Mouse (Mus musculus): ENCODE results near the gene Hspg2.
"Not testable (repeated sequence)": the region's sequence is repeated elsewhere in the genome, so short reads cannot be mapped to it uniquely, and the experiment has no call there.

The Hspg2 gene

DNA sequence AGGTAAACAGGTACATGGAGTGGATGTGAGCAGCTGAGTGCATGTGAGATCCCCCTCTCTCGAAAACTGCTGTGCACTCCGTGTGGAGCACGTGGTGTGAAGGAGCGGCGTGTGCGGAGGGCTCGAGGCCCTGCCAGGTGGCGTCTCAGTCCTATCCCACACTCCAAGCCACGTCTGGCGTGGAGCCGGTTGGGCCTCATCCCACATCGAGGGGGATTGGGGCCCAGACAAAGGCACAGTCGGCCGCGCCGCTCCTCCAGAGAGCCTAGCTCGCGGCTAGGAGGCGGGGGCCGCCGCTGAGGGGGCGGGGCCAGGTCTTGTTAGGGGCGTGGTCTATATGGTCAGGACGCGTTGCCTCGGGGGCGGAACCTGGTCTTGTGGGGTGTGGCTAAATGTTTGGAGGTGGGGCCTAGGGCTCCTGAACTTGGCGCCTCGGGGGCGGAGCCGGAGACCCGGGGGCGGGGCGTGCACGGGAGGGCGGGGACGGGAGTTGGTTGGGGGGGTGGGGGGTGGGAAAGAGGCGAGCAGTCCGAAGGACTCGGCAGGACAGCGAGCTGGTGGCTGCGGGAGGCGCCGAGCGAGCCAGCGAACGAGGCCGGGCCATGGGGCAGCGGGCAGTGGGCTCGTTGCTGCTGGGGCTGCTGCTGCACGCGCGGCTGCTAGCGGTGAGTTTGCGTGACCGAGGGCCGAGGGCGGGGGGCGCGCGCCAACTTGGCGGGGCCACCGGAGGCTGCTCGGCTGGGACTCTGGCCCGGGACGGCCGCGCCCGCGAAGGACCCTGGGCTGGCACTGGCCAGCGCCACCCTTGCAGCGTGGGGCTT lies at the start of gene Hspg2:
Gene Hspg2, plus strand, starts transcription at position 510 of the 821 bp plus-strand sequence.
- peak; percentile 91 for DNase-seq (ENCODE audit: extremely low read depth, insufficient read length, low spot score)

DNA sequence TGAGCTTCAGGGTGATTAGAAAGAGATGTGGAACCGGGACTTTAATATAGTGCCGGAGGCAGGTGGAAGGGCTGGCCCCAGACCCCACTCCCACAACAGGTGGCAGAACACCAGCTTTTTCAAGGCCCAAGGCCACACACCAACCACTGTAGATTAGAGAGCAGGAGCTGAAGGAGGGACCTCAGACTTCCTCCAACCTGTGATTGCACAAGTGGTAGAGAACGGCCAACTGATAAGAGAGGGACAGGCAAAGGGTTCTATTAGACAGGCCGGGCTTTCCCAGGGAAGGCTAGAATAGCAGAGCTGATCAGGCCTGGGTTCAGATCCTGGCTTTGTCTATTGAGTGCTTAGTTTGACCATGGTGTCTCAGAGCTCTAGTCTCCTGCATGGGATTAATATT lies 38.1 kb upstream of the Hspg2 start, which contains the start of gene Cela3b:
Gene Cela3b, minus strand, starts transcription at position 39 of the 400 bp plus-strand sequence.
- no peak for DNase-seq (ENCODE audit: extremely low read depth, insufficient read length, low spot score)

DNA sequence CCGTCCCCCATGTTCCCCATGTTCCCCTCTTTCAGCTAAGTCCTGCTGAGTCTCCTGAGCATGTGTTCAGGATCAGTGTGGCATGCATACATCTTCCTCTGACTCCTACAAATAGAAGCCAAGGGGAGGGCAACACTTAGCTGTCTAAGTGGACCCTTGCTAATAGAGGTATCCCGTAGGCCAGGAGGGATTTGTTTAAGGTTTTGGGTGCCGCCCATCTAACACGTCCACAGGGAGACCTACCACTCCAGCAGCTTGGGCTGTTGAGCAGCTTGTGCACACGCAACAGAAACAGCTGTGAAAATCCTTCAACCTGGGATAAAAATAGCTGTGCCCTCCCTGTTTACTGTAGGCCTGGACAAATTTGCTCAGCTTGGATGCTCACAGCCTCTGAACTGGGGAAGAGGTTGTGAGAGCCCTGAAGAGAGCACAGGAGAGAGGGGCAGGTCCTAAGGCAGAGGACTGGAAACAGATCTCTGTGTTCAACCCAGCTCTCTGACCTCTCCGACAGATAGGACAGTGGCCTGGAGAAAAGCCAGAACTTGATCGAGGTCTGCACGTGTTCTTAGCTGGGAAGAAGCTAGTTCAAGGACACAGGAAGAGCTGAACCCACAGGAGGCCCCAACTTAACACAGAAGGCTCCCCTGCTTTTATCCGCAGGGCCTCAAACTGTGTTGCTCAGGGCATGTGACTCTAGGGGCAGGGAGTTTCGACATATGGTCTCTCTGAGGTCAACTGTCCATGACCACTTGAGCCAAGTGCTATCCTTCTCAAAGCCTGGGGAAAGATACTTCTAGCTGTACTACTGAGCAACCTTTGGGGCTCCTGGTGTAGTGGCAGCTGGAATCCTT lies 35.6 kb upstream of the Hspg2 start:
- not testable (repeated sequence) for DNase-seq (ENCODE audit: extremely low read depth, insufficient read length, low spot score)

DNA sequence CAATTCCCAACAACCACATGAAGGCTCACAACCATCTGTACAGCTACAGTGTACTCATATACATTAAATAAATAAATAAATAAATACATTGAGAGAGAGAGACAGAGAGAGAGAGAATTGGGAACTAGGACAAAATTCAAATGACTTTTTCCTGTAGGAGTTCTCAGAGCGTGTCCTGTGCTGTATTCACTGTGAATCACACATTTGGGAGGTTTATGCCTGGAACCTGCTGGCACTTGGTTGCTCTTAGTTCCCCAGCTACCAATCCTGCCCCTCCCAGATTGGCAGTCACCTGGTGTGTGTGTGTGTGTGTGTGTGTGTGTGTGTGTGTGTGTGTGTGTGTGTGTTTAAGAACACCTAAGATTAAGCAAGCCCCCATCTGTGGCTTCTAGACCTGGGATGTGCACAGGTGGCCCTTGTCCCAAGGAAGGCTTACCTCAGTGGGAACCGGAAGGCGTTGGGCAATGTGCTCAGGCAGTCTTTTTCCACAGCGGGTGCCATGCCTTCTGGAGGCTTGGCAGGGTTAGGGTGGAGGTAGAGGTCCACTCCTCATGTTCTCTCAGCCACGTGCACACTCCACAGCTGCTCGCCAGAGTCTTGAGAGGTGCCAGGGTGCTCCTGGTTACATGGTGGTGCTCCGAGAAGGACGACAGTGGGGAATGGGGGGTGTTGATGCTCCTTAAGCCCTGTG lies 31.4 kb upstream of the Hspg2 start:
- DNase-seq (ENCODE audit: extremely low read depth, insufficient read length, low spot score): no peak

DNA sequence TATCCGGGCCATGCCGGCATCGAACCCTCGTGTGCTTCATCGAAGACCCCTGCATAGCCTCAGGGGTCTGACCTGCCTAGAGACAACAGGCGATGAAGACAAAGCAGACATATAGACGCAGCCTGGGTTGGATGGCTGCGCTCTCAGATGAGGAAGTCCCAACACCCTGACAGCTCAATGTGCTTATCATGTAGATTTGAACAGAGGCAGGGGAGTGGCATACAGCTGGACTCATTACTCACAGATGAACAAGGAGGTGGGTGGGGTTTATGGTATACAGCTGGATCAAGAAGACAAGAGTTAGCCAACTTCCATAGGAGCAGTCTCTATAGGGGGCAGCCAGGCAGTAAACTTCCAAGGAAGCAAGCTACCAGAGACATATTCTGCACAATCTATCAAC lies 29.7 kb upstream of the Hspg2 start:
- DNase-seq (ENCODE audit: extremely low read depth, insufficient read length, low spot score): no peak

DNA sequence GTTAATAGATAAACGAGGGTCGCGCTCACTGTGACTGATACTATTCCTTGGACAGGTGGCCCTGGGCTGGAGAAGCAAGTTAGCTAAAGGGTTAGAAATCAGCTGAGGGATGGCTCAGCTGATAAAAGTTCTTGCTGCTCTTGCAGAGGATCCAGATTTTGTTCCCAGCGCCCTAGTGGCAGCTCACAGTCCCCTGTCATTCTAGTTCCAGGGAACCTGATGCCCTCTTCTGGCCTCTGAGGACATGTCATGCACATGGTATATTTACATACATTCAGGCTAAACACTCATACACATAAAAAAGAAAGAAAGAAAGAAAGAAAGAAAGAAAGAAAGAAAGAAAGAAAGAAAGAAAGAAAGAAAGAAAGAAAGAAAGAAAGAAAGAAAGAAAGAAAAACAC lies 27.2 kb upstream of the Hspg2 start:
- DNase-seq (ENCODE audit: extremely low read depth, insufficient read length, low spot score): no peak

DNA sequence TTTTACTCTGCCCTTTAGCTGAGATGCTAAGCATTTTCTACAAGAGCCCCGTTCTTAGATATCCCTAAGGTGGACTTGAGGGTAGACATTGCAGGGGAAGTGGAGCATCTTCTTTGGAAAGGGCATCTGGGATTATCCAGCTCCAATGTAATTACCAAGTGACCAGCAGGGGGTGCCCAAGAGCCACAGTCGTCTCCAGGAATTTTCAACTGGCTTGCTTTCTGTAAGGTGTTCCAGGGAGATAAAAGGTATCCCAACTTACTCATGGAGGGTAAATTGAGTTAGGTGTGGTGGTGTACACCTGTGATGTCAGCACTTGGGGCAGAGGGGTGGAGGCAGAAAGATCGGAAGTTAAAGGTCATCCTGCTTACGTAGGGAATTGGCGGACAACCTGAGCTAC lies 24.9 kb upstream of the Hspg2 start:
- no peak for DNase-seq (ENCODE audit: extremely low read depth, insufficient read length, low spot score)

DNA sequence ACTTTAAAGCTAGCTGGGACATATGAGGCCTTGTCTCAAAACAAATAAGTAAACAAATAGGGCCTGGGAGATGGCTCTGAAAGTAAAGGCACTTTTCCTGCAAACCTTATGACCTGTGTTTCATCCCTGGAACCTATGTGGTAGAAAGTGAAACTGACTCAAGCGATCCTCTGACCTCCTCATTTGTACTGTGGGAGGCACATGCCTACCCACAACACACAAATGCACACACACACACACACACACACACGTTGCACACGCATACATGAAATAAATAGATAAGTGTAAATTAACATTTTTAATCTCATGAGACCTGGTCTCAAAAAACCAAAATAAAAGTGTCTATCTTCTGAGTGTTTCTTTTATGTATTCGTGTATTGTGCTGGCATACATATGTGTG lies 22.7 kb upstream of the Hspg2 start:
- DNase-seq (ENCODE audit: extremely low read depth, insufficient read length, low spot score): no peak

DNA sequence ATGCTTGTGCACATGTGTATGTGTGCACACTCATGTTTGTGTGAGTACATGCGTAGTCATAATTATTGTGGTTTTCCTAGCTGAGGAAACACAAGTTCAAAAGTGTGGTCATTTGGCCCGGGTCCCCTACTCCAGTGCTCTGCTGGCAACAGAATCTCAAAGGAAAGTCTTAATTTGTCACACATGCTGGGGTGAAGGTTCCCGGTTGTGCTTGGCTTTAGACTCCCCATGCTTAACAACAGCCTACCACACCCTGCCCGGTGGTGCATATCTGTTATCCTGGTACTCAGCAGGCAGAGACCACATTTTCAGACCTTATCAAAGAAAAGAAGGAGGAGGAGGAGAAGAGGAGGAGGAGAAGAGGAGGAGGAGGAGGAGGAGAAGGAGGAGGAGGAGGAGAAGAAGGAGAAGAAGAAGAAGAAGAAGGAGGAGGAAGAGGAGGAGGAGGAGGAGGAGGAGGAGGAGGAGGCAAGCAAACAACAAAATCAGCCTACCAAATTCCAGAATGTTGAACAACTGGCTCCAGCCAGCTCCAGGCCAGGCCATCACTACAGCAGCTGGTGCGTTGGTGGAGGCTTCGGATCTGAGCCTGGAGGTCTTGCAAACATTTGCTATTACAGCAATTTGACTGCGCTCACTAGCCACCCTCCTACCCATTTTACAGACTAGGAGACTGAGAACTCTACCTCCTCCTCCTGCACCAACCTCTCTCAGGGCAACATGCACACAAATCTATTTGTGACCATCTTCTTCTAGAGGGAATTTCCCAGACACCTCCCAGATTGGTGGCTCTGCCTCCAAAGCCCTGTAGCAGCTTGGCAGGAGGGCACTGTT lies 21.0 kb upstream of the Hspg2 start:
- peak; percentile 58 for DNase-seq (ENCODE audit: extremely low read depth, insufficient read length, low spot score)

DNA sequence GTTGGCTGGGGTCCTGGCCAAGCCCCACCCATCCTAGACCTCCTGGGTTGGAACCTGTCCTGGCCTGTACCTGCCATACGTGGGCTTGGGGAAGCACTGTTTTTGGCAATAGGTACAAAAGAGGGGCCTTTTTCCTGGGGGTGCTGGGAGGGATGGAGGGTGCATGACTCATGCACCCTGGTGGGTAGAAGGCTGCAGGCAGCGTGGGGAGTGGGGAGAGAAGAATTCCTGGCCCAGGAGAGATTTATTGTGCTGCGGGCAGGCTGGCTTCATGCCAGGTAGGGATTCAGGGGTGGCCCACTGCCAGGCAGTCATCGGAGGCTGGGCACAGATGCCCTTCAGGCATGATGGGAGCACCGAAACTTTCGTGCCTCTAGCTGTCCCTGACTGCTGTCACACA lies 20.4 kb upstream of the Hspg2 start:
- DNase-seq (ENCODE audit: extremely low read depth, insufficient read length, low spot score): peak; percentile 88

DNA sequence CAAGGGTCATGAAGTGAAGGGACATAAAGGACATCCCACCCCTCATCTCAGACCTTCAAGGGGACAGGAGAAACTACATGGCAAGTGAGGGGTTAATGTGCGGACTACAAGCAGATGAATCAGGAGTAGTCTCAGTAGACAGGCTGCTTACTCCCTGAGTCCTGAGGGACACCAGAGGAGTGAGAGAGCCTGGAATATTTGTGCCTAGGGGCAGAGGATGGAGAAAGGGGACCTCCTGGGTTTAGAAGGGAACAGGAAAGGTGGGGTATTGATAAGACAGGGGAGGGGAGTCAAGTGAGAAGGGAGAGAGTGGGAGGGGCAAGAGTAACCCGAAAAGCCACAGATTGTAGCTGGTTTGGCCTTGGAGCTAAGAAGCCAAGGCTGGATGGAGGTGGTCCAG lies 19.9 kb upstream of the Hspg2 start:
- no peak for DNase-seq (ENCODE audit: extremely low read depth, insufficient read length, low spot score)

DNA sequence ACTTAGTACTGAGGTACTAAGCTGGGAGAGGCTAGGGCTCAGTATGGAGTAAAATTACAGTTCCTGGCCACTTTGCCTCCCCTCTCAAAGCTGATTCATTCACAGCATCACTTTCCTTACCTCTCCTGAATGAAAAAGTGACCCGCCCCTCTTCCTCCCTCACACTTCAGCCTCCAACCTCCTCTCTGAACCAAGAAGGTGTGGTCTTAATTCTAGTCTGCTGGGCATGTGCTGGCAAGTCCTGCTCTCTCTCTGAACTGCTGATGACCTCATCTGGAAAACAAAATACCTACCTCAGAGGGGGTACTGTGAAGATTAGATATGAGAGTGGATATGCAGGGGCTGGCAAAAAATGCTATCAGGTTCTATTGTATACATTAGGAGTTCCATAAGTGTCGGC lies 19.4 kb upstream of the Hspg2 start:
- DNase-seq (ENCODE audit: extremely low read depth, insufficient read length, low spot score): peak; percentile 53

DNA sequence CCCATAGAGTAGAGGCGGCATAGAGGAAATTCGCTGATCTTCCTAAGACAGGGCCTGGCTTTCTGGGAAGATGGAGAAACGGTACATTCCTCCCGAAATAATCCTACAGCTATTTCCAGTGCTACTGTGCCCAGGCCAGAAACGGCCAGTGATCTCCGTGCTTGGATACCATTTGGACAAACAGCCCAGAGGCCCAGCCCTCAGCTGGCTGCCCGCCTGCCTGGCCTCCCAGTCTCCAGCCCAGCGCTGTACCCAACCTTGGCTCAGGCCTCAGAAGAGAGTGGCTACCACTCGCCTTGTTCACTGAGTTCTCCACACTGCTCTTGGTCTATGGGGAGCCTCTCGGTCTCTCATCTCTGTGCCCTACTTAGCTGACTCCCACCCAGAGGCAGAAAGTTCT lies 18.9 kb upstream of the Hspg2 start:
- peak; percentile 34 for DNase-seq (ENCODE audit: extremely low read depth, insufficient read length, low spot score)

DNA sequence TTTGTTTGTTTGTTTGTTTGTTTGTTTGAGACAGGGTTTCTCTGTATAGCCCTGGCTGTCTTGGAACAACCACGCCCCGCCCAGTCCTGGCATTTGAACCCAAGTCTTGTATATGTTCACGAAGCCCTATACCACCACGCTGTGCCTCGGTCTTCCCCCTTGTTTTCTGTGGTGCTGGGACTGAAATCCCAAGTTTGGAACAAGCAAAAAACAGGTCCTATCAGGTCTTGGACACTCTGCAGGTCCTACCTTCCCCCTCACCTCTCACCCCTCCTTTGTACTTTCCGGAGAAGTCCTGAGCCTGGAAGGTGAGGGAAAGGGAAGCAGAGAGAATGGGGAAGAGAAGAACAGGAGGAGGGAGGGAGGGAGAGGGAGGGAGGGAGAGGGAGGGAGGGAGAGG lies 16.4 kb upstream of the Hspg2 start:
- DNase-seq (ENCODE audit: extremely low read depth, insufficient read length, low spot score): no peak

DNA sequence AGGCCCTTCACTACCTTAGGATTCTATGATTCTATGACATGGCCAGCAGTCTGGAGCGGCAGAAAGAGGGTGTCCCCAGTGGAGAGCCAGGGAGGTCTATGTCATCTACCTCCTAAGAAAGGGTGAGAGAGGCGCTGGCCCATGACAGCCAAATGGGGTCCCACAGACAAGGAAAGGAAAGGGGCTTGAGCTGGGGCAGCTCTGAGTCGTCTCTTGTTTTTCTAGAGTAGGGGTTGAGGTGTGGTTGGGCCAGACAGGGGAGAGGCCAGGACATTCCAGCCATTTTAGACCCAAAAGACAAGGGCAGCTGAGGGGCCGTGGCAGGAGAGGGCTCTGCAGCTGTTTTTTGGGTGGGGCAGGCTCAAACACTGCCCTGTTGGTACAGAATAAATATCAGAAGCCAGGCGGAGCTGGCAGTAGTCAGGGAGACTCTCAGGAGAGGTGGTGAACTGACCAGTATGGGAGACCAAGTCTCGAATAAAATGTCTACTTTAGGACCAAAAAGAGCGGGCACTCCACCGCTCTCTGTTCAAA lies 15.3 kb upstream of the Hspg2 start, which contains the start of gene 1700013G24Rik:
Gene 1700013G24Rik, plus strand, starts transcription at position 51 of the 534 bp plus-strand sequence.
- no peak for DNase-seq (ENCODE audit: extremely low read depth, insufficient read length, low spot score)

DNA sequence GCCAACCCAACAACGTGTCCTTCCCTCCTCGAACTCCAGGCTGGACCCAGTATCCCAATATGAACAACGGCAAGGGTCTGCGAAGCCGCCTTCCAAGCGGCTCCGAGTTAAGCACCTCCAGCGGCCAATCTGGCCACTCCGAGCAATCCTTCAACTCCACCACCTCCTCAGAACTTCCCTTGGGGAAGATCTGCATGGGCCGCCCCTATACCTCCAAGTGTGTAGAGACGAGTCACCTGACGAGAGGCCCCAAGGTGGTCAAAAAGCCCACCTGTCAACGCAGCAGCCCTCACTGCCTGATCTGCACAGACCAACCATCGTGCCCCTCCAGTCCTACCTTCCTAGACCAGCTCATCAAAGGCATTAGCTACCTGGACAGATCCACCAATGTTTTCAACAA lies 14.0 kb upstream of the Hspg2 start:
- DNase-seq (ENCODE audit: extremely low read depth, insufficient read length, low spot score): no peak

DNA sequence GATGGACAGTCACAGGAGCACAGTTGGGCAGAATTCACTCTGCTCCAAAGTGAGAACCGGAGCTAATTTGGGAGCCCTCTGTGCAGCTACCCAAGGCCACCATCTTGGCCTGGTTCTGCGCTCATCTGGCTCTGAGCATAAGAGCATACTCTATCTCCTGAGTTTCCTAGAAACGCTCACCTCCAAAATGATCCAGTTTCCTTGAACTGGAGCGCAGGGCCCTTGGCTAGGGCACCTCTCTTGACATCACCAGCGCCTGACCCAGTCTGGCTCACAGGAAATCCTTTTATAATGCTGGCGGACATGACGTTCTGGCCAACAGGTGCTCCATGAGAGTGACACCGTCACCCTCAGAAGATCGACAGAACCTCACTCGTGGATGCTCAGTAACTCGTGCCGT lies 12.0 kb upstream of the Hspg2 start:
- DNase-seq (ENCODE audit: extremely low read depth, insufficient read length, low spot score): no peak

DNA sequence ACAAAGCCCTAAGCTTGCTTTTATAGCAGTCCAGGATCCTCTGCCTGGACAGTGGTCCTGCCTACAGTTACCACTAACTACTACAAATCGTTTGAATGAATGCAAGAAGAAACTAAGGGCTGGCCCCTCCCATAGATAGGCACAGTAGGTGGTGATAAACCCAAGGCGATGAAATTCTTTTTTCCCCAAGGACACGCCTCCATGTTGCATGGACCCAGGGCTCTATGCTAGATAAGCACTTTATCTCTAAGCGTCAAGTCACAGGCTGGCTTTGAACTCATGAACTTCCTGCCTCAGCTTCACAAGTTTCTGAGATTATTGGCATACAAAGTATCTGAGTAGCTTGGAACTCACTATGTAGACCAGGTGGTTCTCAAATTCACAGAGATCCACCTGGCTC lies 11.3 kb upstream of the Hspg2 start:
- DNase-seq (ENCODE audit: extremely low read depth, insufficient read length, low spot score): no peak

DNA sequence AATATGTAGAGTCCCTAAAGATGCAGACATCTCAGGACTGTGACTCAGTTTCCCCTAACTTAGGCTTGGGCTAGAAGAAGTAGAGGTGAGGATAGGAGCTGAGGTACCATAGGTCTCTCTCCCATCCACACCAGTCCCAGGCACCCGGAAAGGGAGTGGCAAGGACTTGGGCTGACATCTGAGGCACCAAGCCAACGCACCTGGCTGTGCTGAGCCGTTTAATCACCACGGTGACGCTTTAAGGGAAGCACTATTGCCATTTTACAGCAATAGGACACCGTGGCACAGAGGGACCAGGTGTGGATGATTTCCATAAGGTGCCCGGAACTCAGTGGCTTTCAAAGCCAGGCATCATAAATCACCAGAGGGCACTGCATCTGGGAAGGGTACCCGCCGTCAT lies 10.3 kb upstream of the Hspg2 start:
- DNase-seq (ENCODE audit: extremely low read depth, insufficient read length, low spot score): no peak

DNA sequence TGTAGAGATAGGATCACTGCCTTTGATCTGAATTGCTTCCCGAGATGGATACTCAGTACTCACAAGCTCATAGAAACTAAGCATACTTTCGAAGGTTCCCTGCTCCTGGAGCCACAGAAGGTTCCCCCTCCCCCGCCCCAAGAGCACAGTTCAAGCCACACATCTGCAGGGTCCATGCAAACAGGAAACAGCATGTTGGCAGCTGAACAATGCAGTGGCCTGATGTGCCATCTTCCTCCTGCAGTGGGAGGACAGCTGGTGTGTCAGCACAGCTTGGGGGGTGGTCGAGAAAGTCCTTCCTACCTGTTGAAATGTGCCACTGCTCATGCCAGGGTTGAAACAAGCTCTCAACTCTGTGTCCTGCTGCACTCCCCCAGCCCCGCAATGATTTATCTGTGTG lies 9.7 kb upstream of the Hspg2 start:
- DNase-seq (ENCODE audit: extremely low read depth, insufficient read length, low spot score): no peak
